Mouse (Mus musculus) hindlimb bud, embryonic 11.5 days (tissue): Measurements from ENCODE around the gene Fbxo36.

ENCODE experiments used
- DNase-seq: peaks from one replicate; pipeline ENCODE4 v3.0.0-alpha.2; 2012; ENCODE audit warnings: low read depth, low spot score; ENCODE audit errors: extremely low spot score

Fbxo36 gene

GRCm38 (mm10) chr1:84942666-84943065 is 103.0 kb downstream of the Fbxo36 start:
- DNase-seq: no peak

- DNase-seq: no peak
Measured at GRCm38 (mm10) chr1:84943549-84943948, 103.9 kb downstream of the Fbxo36 start.

DNA sequence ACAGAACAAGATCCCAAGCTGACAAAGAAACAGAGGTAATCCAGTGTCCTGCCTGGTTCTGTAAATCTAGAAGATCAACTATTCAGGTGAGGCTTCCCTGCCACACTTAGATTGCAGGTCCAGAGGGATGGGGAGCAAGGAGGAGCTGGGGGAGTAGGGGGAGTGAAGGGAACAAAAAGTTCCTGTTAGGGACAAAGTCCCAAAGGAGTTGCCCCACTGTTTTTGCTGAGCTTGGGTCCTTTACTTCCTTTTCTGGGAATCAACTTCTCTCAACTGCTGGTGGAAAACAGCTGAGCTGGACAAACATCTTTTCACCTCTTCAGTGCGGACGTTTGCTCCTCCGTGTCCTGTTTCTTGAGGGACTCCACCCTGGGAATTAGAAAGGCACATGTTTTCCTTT is 106.3 kb downstream of the Fbxo36 start:
- no peak for DNase-seq

- no peak for DNase-seq
Measured at GRCm38 (mm10) chr1:84947390-84947789, 107.7 kb downstream of the Fbxo36 start.
